Mouse (Mus musculus): ENCODE measurements around the gene Zfp119b.

- no peak for TF ChIP-seq CTCF (IDR thresholded peaks at IDR 0.05; ENCODE audit: low read depth, low read length)
- no peak for TF ChIP-seq POLR2A (IDR thresholded peaks at IDR 0.05; ENCODE audit: insufficient read depth, low read length)
Measured at GRCm38 (mm10) chr17:55967186-55967585, 17.9 kb upstream of the Zfp119b start.
